Mouse (Mus musculus) lung, postnatal 36 days (tissue): ENCODE data around the gene Tmem243.

Experiments used
- DNase-seq: peaks from one replicate; pipeline ENCODE4 v3.0.0; 2022; ENCODE audit warnings: mixed read lengths

Gene Tmem243

GRCm38 (mm10) chr5:9100207-9100848, at the start of gene Tmem243:
Tmem243 (plus strand) TSS chr5:9100668.
- DNase-seq, result peak; percentile 97

GRCm38 (mm10) chr5:9056020-9056660, 44.3 kb upstream of the Tmem243 start:
- peak; percentile 82 for DNase-seq

GRCm38 (mm10) chr5:9057277-9057879, 43.1 kb upstream of the Tmem243 start:
- no peak for DNase-seq

- no peak for DNase-seq
These were observed 41.0 kb upstream of the Tmem243 start for GRCm38 (mm10) chr5:9059303-9060023.

GRCm38 (mm10) chr5:9060228-9060627, 40.2 kb upstream of the Tmem243 start:
- DNase-seq, result no peak

- no peak for DNase-seq
These were observed 36.3 kb upstream of the Tmem243 start for GRCm38 (mm10) chr5:9064217-9064616.

GRCm38 (mm10) chr5:9068886-9069285, 31.6 kb upstream of the Tmem243 start:
- peak; percentile 76 for DNase-seq

- DNase-seq, result no peak
These were observed 30.8 kb upstream of the Tmem243 start for GRCm38 (mm10) chr5:9069599-9070209.

- no peak for DNase-seq
These were observed 29.1 kb upstream of the Tmem243 start for GRCm38 (mm10) chr5:9071360-9071759.

- peak; percentile 77 for DNase-seq
These were observed 27.2 kb upstream of the Tmem243 start for GRCm38 (mm10) chr5:9073177-9073854.

- DNase-seq, result no peak
These were observed 20.5 kb upstream of the Tmem243 start for GRCm38 (mm10) chr5:9079773-9080501.

GRCm38 (mm10) chr5:9086924-9087719, 13.3 kb upstream of the Tmem243 start:
- DNase-seq, result peak; percentile 21

- DNase-seq, result no peak
These were observed 9.9 kb upstream of the Tmem243 start for GRCm38 (mm10) chr5:9090493-9091106.

GRCm38 (mm10) chr5:9092716-9093115, 7.8 kb upstream of the Tmem243 start:
- DNase-seq, result no peak

GRCm38 (mm10) chr5:9093490-9093889, 7.0 kb upstream of the Tmem243 start:
- DNase-seq, result no peak

GRCm38 (mm10) chr5:9100849-9101801, 657 bp downstream of the Tmem243 start:
- peak; percentile 92 for DNase-seq

- DNase-seq, result peak; percentile 40
These were observed 2.2 kb downstream of the Tmem243 start for GRCm38 (mm10) chr5:9102696-9103095.

GRCm38 (mm10) chr5:9103958-9104357, 3.5 kb downstream of the Tmem243 start:
- no peak for DNase-seq

- no peak for DNase-seq
These were observed 6.3 kb downstream of the Tmem243 start for GRCm38 (mm10) chr5:9106806-9107205.
